Mouse (Mus musculus) ovary, postnatal 36 days (tissue): ENCODE data around the gene Btnl1.

Experiments
- DNase-seq: peaks from one replicate; pipeline ENCODE4 v3.0.0; 2022; ENCODE audit warnings: low spot score, mixed read lengths

The Btnl1 gene

DNA sequence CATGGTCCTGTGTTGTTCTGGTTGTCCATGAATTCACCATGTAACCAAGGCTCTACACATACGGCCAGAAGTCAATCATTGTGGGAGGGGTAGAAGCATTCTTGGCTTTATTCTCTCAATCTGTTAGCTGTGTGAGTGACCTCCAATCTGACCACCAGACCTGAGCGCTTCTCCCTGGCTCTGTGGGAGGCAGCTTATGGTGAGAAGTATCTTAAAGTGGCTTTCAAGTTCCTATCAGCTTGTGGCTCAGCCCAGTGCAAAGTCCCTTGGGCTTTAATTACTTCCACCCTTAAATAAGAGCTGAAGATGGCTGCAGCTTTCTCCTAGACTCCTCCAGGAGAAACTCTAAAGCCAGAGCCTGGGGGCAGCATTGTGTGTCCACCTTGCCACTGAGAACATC is at the start of gene Btnl1:
Gene Btnl1 (plus strand): TSS at position 286 of the 400 bp plus-strand sequence.
- no peak for DNase-seq

- DNase-seq, result no peak
These were observed 47.1 kb upstream of the Btnl1 start for GRCm38 (mm10) chr17:34329807-34330206.

DNA sequence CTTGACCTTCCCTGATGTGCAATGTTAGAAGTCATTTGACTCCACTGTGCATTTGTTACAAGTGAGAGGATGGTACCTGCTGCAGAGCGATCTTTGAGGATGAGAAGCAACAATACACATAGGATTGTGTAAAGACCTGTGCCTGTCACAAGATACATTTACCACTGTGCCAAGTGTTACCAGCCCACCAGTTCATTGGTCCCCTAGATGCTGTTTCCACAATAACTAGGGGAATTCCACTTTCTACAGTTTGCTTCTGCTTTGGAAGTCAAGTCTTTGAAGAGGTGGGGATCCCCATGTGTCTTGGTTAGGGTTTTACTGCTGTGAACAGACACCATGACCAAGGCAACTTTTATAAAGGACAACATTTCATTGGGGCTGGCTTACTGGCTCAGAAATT is 45.7 kb upstream of the Btnl1 start:
- DNase-seq, result no peak

DNA sequence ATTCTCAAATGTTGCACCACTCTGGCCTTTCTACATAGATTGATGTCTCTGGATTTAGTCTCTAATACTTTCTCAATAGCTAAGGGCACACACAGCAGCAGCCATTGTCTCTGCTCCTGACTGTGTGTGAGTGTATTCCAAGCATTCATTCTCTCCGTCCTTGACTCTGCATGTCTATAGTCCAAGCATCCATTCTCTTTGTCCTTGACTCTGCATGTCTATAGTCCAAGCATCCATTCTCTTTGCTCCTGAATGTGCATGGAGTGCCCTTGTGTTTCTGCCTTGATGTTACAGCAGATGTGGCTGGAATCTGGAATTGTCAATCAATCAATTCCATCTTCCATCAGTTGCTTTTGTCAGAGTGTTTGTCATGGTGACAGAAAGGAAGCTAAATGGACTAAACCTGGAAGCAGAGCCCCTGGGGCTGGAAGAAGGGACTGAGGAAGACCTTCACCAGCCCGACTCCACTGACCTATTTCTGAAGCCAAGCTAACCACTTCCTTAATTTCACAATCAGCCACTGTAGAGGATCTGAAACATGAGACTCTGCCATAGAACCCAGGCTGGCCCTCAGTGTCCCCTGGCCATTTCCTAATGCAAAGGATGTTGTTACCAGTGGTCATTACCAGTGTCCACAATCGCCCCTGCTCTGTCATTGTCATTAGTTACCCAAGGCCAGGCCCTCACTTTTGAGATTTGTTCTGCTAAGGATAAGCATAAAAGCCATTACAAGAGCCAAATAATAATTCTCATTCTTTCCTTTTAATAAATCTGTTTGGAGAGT is 36.1 kb upstream of the Btnl1 start:
- DNase-seq, result no peak

DNA sequence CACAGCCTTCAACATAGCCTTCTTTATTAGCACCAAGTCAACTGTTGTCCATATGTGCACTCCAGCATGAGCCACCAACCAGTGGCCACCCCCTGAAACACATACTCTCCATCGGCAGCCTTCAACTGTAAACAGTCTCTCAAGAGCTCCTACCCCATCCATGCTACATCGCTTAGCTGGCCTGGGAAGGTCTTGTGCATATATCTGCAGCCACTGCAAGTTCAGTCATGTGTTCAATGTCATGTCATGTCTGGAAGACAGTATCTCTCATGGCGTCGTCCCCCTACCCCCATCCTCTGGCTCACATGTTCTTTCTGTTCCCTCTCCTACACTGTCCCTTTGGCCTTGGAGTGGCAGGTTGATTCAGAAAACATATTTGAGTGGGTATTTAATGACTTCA is 32.0 kb upstream of the Btnl1 start:
- no peak for DNase-seq

- DNase-seq, result no peak
These were observed 31.4 kb upstream of the Btnl1 start for GRCm38 (mm10) chr17:34345486-34345885.

GRCm38 (mm10) chr17:34346041-34346440 is 30.9 kb upstream of the Btnl1 start:
- no peak for DNase-seq

GRCm38 (mm10) chr17:34347606-34348308 is 29.2 kb upstream of the Btnl1 start:
- no peak for DNase-seq

DNA sequence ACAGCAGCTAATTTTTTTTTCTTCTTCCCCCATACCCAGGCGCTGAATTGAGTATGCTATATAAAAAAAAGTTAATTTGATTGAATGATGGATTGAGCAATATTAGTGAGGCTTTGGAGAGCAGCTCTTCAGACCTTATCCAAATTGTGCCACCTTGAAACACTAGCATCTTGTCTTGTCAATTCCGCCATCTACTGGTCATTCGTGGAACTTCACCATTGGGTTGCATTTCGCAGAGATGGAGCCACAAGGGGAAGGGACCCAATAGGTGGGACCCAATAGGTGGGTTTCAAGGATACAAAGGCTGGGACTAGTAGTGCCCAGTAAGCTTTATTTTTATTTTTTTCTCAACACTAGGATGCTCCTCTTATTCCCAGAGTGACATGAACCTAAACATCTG is 27.5 kb upstream of the Btnl1 start:
- DNase-seq, result peak; percentile 41

DNA sequence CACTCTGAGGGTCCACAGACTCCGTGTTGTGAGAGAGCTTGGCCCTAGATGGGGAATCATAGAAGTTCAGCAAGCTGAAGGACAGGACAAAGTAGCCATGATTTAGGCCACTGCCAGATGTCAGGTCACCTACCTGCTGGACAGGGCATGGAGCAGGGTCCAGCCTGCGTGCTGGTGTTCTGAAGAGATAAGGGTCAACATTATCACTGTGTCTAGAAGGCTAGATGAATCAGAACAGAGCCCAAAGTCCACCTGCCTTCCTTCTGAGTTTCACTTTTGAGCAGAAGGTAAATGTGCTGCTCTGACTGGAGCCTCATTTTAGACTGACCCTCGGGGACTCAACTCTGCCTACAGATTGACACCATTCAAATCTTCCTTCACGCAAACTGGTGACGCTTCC is 22.4 kb upstream of the Btnl1 start, which contains the start of gene Btnl2:
Gene Btnl2 (plus strand): TSS at position 284 of the 400 bp plus-strand sequence.
- no peak for DNase-seq

DNA sequence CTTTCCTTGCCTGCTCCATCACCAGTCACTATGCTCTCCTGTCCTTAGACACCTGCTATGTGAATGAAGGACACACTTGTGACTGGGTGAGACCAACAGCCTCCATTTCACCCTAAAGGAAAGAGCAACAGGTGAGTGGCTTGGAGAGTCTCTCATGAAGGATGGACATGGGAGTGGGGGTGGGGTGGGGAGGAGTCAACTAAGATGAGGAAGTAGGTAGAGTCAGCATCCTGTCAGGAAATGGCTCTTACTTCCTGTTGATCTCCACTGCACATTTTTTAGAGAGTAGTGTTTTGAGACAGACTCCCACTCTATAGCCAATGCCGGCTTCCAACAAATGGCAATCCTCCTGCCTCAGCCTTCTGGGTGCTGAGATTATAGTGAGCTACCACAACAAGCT is 22.0 kb upstream of the Btnl1 start:
- DNase-seq, result no peak

GRCm38 (mm10) chr17:34362954-34363546 is 13.9 kb upstream of the Btnl1 start:
- DNase-seq, result no peak

DNA sequence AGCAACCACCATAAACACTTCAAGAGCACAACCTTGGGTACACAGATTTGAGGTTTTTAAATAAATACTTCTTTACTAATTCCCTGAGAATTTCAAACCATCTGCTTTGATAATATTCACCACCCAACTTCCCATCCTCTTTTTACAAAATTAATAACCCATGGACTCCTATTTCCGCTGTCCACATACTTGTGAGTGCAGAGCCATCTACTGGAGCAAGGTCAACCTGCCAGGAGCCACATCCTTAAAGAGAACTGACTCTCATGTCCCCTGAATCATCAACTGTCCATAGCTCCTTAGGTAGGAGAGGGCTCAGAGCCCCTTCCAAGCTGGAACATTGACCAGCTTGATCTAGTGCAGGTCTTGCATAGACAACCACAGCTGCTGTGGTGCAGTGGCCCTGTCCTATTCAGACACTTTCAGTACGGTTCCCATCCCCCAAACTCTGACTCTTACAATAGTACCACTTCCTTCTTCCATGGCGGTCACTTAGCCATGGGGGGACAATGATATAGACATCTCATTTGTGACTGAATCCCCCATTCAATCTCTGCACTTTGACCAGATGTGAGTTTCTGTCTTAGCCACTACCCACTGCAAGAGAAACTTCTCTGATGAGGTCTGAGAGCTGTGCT is 13.1 kb upstream of the Btnl1 start:
- DNase-seq, result no peak

DNA sequence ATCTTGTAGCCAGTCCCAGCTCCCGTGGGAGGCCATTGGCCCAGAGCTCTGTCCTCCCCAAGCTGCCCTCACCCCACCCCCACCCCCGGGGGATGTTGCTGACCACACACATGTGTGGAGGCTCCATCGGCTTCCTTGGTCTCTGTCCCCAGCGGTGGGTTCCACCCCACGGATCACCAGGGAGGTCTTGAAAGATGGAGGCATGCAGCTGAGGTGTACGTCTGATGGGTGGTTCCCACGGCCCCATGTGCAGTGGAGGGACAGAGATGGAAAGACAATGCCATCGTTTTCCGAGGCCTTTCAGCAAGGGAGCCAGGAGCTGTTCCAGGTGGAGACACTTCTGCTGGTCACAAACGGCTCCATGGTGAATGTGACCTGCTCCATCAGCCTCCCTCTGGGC is 11.9 kb upstream of the Btnl1 start:
- DNase-seq, result no peak

- DNase-seq, result no peak
These were observed 6.4 kb upstream of the Btnl1 start for GRCm38 (mm10) chr17:34370563-34370962.

DNA sequence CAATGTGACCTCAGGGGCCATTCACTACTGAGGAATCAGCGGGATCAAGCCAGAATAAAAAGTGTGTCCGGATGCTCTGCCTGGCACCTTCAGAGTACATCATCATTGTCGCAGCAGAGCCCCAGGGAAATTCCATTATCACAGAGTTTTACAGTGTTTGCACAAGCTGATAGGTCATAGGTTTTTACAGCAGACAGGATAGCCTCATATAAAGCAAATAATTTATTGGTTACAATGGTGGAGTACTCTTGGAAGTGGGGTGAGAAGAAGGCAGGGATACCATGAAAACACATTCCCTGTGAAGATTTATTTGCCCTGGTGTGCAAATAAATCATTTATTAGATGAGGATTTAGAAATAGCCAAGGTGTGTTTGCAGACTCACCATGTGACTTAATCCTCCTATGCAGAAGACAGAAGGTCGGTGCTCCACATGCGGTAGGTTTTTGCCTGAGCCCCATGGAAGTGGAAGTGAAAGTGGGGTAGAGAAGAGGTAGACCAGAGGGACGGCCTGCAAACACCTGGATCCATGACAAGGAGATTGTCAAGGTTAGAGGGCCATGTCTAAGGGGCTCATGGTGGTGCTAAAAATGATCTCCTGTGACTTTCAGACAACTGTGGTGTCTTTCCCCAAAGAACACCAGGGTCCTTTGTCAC is 3.8 kb upstream of the Btnl1 start:
- DNase-seq, result no peak

DNA sequence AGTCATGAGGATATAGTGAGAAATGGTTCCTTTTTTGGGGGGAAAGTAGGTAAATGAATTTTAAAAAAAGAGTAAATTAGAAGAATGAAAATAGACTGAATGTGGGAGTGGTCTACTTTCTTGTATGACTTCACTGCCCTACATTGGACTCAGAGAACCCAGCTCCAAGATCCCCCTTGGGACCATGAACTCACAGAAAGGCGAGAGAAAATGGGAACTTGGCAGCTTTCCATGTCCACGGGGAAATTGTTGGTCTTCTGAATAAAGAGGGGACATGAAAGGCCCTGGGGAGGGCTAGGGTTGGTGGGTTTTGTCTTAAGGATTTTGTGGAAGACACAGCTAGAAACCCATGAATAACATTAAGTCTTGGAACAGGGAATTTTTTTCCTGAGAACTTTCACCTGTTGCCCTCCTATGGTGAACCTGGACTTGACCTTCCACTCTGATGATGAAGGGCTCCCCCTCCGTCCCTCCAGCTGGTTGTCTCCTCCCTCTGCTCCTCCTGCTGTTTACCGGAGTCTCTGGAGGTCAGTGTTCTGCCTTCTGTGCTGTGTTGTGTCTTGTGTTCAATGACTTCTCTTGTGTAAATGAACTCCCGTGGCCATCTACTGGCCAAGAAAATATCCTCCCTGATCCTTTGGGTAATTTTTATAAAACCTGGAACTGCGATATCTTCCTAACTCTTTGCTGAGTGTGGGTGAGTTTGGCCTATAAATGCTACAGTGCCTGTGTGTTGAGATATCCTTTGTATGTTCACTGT is 698 bp downstream of the Btnl1 start:
- no peak for DNase-seq

DNA sequence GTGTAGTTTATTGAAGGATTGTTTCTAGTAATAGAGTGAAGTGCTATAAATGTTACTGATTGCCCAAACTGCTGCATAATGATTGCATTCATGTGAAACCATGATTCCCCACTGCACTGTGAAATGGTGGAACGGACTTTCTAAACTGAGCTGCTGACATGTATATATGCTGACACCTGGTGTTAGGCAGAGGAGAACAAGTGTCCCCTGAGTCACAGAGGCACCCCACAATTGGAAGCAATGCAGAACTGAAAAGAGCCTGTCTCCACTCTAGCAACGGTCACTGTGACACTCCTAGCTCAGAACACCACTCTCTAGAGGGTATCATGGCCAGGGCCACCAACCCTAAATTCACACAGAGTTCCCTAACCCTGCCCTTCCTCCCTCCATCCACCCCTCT is 1.8 kb downstream of the Btnl1 start:
- DNase-seq, result no peak

- DNase-seq, result no peak
These were observed 2.5 kb downstream of the Btnl1 start for GRCm38 (mm10) chr17:34379451-34379850.

DNA sequence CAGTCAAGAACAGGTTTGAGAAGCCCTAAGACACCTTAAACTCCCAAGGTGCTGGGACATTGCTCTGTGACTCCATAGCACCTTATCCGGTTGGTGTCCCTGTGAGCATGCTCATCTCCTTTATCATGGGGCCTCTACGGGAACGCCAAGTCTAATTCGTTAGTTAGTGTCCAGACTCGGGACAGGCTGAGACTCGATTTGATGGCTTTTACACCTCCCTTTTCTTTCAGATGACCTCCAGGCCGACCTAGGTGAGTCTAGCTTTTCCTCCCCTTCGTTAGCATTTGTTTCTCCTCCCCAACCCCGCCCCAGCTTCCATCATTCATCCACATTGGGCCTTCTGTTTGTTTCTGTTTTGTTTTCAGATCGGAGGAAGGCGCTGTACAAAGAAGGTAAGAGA is 4.9 kb downstream of the Btnl1 start:
- no peak for DNase-seq

DNA sequence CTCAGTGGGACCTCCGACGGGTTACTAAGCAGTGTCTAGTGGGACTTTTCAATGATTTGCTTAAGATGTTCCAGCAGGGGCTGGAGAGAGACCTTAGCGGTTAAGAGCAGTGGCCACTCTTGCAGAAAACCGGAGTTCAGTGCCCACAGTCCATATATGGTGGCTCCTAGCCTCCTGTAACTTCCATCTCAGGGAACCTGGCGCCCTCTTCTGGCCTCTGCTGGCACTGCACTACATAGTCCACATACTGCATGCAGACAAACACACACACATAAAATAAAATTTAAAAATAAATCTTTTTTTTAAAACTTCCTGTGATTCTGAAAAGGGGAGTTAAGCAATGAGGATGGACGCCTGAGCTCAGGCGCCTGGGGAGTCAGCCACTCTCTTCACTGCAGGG is 6.3 kb downstream of the Btnl1 start:
- no peak for DNase-seq
